Mouse (Mus musculus) gastrocnemius, adult 2 months (tissue): ENCODE measurements around the gene Ppie. TPM values are rescaled to one million over a fixed set of nuclear protein-coding genes. Genes with fewer than 3 reads are reported as not detected.

Experiments
- DNase-seq: peaks from one replicate; pipeline ENCODE4 v3.0.0; 2022
- H3K27ac ChIP-seq: fragments of 200-600 bp; 2 replicates; pipeline ENCODE4 v1.8.1; 2022; ENCODE audit warnings: mild to moderate bottlenecking
- H3K4me3 ChIP-seq: fragments of 200-600 bp; 2 replicates; pipeline ENCODE4 v1.8.1; 2022; ENCODE audit warnings: mild to moderate bottlenecking, moderate library complexity
- CTCF ChIP-seq: fragments of 200-600 bp; IDR thresholded peaks from 2 replicates; pipeline ENCODE4 v1.8.1; 2022; ENCODE audit warnings: antibody characterized with exemption, mild to moderate bottlenecking, moderate library complexity
- intact Hi-C: fragments of 180-260 bp; cut with DNase I; formaldehyde crosslinking; loops from one replicate; pipeline ENCODE4 v1.15.1; 2025
- total RNA-seq, 2 experiments: library from RNA; stranded (reverse); gene quantifications; 2 replicates each; pipeline ENCODE4 v1.2.3; 2021

Ppie gene
- total RNA-seq, 2 experiments from 2014 or later = 21.3 to 21.4 TPM

DNA sequence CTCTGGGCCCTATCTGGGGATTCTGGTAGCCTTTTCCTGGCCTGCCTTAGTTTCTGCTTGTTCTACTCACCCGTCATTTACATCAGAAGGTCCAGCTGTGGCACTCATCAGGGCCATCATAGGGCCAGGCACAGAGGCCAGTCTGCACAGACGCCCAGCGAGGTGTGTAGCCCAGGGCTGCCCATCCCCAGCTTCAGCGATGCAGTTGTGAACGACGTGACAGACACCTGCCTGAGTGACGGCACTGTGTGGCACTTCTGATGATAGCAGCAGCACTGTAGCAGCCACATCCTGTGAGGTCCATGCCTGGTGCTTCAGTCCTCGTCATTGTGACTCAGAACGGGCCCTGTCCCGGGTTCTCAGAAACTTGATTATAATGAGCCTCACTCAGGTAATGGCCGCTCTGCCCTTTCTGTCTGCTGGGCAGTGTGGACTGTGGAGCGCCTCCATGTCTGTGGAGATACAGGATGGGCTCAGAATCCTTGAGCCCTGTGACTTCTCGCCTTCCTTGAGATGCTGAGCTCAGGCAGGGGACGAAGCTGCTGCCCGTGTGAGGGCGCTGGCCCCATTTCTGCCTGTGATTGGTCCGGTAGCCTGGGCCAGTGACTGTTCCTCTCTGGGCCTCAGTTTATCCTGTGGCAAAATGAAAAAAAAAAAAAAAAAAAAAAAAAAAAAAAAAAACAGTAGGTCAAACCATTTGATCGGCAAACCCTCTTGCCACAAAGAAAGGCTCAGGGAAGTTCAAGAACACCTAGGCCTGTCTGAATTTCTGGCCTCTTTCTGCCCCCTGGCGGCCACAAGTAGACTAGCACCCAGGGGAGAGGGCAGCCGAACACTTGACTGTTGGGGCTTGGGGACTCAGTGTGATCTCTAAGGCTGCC is 57.2 kb downstream of the Ppie start:
- Histone ChIP-seq H3K27ac (no peak overlapping the region), H3K4me3 (no peak overlapping the region)
- peak; percentile 57 for DNase-seq
- intact Hi-C loops = loop anchor here (1.0 to 5.0 kb wide), 3 partner anchors 87 to 185 kb away; partner anchors contain the start of gene Mycl
- peak; percentile 88 for TF ChIP-seq CTCF

- TF ChIP-seq CTCF = no peak
- intact Hi-C loops = loop anchor here (5.0 kb wide), 2 partner anchors 168 to 183 kb away; no protein-coding TSS in a partner anchor
- DNase-seq = no peak
Measured at GRCm38 (mm10) chr4:123080791-123081190, 59.0 kb downstream of the Ppie start.

GRCm38 (mm10) chr4:123078231-123078630 is 61.5 kb downstream of the Ppie start:
- DNase-seq = no peak
- Histone ChIP-seq H3K4me3 (no peak overlapping the region), H3K27ac (no peak overlapping the region)
- intact Hi-C loops = no loop called here
- TF ChIP-seq CTCF = no peak

More at GRCm38 (mm10) chr4:123080791-123081190, 59.0 kb downstream of the Ppie start:
- Histone ChIP-seq H3K4me3 (no peak overlapping the region), H3K27ac (no peak overlapping the region)

Other genes with a start within 250 kb of the Ppie start
- under 1 TPM in 1 of 2 experiments, not detected in 1; 0.10 TPM for gene Mfsd2a, start 178.8 kb downstream of the Ppie start, total RNA-seq
- under 1 TPM; 0.13 to 0.42 TPM for gene Mycl, start 144.3 kb downstream of the Ppie start, total RNA-seq
- gene Trit1, start 123.4 kb downstream of the Ppie start, total RNA-seq = 1 to 10 TPM; 6.0 to 7.2 TPM
- not detected for gene Bmp8b, start 34.8 kb downstream of the Ppie start, total RNA-seq
- not detected for gene Oxct2b, start 23.7 kb downstream of the Ppie start, total RNA-seq
- under 1 TPM in 1 of 2 experiments, not detected in 1; 0.08 TPM for gene Hpcal4, start 43.3 kb upstream of the Ppie start, total RNA-seq
- 10 to 100 TPM; 38.8 to 53.4 TPM for gene Nt5c1a, start 61.6 kb upstream of the Ppie start, total RNA-seq
- gene Heyl, start 93.6 kb upstream of the Ppie start, total RNA-seq = 1 to 10 TPM; 5.1 to 6.4 TPM
- 100 to 1,000 TPM; 325 to 341 TPM for gene Pabpc4, start 122.4 kb upstream of the Ppie start, total RNA-seq
- under 1 TPM in 1 of 2 experiments, not detected in 1; 0.33 TPM for gene Oxct2a, start 183.7 kb upstream of the Ppie start, total RNA-seq
- 1 to 10 TPM in 1 of 2 experiments, under 1 TPM in 1; 0.98 to 2.6 TPM for gene Bmp8a, start 203.3 kb upstream of the Ppie start, total RNA-seq